Mouse (Mus musculus): ENCODE measurements around the gene Ppp2ca. TPM values are rescaled to one million over a fixed set of nuclear protein-coding genes. Genes with fewer than 3 reads are reported as not detected.

Ppp2ca gene
- polyA plus RNA-seq, 1 experiment from 2014 or later: 122 TPM

DNA sequence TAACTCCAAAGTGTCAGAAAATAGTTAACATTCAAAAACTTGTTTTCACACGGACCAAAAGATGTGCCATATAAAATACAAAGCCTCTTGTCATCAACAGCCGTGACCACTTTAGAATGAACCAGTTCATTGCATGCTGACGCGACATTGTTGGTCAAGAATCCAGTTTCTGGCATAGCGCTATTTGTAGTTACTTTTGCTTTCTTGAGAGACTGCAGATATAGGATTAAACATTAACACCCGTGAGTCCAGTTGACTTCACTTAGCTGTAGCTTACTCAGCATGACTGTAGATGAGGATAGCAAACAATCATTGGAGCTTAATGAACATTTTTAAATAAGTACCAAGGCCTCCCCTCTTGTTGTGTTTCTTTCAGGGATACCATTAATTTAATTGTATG lies 23.6 kb downstream of the Ppp2ca start:
- Histone ChIP-seq H3K36me3 (ENCODE audit: control insufficient read depth, insufficient read depth, low read length) (peaks cover 57% of the 10 kb centered on the region), H3K4me2 (ENCODE audit: low read length) (no peak overlapping the region), H3K27me3 (ENCODE audit: control insufficient read depth, insufficient read depth, low read depth, low read length) (no peaks in the 10 kb centered on the region), H3K4me1 (ENCODE audit: control insufficient read depth, insufficient read depth, low read length) (no peaks in the 10 kb centered on the region), H3K27ac (ENCODE audit: low read length) (no peak overlapping the region), H3K4me3 (ENCODE audit: low read depth, low read length) (no peak overlapping the region), H3K9ac (ENCODE audit: low read depth, low read length) (no peak overlapping the region), H3K9me3 (replicated peaks; ENCODE audit: control insufficient read depth, low read length, poor library complexity, severe bottlenecking) (no peaks in the 10 kb centered on the region)
- ATAC-seq: no peak
- WGBS: 95% methylated on average over 6 of the region's 6 CpGs

DNA sequence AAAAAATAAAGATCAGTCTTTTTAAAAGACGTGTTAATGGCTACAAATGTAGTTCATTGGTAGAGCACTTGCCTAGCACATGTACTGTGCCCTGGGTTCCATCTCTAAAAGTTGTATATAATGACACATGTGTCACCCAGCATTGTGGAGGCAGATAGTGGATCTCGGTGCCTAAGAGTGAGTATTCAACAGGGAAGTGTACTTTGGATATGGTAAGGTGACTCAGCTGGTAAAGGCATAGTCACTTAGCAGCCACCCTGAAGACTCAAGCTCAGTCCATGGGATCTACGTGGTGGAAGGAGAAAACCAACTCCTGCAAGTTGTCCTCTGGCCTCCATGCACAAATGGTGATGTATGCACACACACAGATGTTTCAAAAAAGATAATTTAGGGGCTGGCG lies 26.0 kb downstream of the Ppp2ca start:
- H3K4me1 ChIP-seq (ENCODE audit: control insufficient read depth, insufficient read depth, low read length): no peaks in the 10 kb centered on the region; the same call in 1 of the 2 replicates
- no peak overlapping the region for H3K4me3 ChIP-seq (ENCODE audit: low read depth, low read length)
- no peak for ATAC-seq
- no peak overlapping the region for H3K27ac ChIP-seq (ENCODE audit: low read length)
- no peak overlapping the region for H3K9ac ChIP-seq (ENCODE audit: low read depth, low read length)
- WGBS: 96% methylated on average over 4 of the region's 4 CpGs
- peaks cover 40% of the 10 kb centered on the region for H3K36me3 ChIP-seq (ENCODE audit: control insufficient read depth, insufficient read depth, low read length)
- H3K9me3 ChIP-seq (replicated peaks; ENCODE audit: control insufficient read depth, low read length, poor library complexity, severe bottlenecking): no peaks in the 10 kb centered on the region
- no peak overlapping the region for H3K4me2 ChIP-seq (ENCODE audit: low read length)
- no peaks in the 10 kb centered on the region for H3K27me3 ChIP-seq (ENCODE audit: control insufficient read depth, insufficient read depth, low read depth, low read length)

DNA sequence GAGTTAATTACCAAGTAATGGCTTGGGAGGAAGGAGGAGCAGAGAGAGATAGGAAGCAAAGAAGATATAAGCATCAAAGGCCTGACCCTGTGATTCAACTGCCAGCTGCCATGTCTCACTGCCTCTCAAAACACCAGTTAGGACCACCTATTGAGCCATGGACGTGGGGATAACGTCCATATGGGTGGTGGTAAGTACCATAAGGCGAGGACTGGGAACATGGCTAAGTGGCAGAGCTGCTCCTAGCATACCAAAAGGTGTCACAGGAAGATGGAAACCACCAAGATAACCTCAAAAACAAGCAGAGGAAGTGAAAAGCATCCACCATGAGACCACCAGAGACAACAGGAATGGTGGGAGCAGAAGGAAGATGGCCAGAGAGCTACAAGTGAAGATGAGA lies 28.7 kb downstream of the Ppp2ca start:
- Histone ChIP-seq H3K27me3 (ENCODE audit: control insufficient read depth, insufficient read depth, low read depth, low read length) (no peaks in the 10 kb centered on the region), H3K4me1 (ENCODE audit: control insufficient read depth, insufficient read depth, low read length) (no peaks in the 10 kb centered on the region; the same call in 1 of the 2 replicates), H3K9me3 (replicated peaks; ENCODE audit: control insufficient read depth, low read length, poor library complexity, severe bottlenecking) (no peaks in the 10 kb centered on the region), H3K4me2 (ENCODE audit: low read length) (no peak overlapping the region), H3K27ac (ENCODE audit: low read length) (no peak overlapping the region), H3K4me3 (ENCODE audit: low read depth, low read length) (no peak overlapping the region), H3K9ac (ENCODE audit: low read depth, low read length) (no peak overlapping the region), H3K36me3 (ENCODE audit: control insufficient read depth, insufficient read depth, low read length) (peaks cover 19% of the 10 kb centered on the region)
- no peak for ATAC-seq
- 65% methylated on average over 3 of the region's 3 CpGs for WGBS

DNA sequence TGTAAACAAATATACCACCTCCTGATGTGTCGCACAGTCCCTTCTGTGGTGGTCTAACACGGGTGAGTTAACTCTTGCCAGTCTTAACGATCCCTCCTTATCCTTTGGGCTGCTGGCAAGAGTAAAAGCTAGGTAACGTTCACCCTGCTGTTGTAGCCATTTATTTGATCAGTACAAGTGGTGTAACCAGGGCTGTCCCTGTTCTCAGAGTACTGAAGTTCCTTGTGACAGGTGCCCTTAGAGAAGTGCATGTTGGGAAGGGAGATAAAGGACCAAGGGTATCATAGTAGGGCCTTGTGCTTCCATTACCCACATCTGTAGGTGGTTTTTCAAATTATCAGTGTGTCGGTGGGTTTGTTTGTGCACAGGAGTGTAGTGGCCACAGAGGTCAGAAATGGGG lies 29.3 kb downstream of the Ppp2ca start:
- Histone ChIP-seq H3K27me3 (ENCODE audit: control insufficient read depth, insufficient read depth, low read depth, low read length) (no peaks in the 10 kb centered on the region), H3K9me3 (replicated peaks; ENCODE audit: control insufficient read depth, low read length, poor library complexity, severe bottlenecking) (no peaks in the 10 kb centered on the region), H3K27ac (ENCODE audit: low read length) (no peak overlapping the region), H3K36me3 (ENCODE audit: control insufficient read depth, insufficient read depth, low read length) (peaks cover 13% of the 10 kb centered on the region; the same call in 1 of the 2 replicates), H3K9ac (ENCODE audit: low read depth, low read length) (no peak overlapping the region), H3K4me2 (ENCODE audit: low read length) (no peak overlapping the region), H3K4me1 (ENCODE audit: control insufficient read depth, insufficient read depth, low read length) (no peaks in the 10 kb centered on the region; the same call in 1 of the 2 replicates), H3K4me3 (ENCODE audit: low read depth, low read length) (no peak overlapping the region)
- WGBS: 85% methylated on average over 5 of the region's 5 CpGs
- ATAC-seq: no peak

DNA sequence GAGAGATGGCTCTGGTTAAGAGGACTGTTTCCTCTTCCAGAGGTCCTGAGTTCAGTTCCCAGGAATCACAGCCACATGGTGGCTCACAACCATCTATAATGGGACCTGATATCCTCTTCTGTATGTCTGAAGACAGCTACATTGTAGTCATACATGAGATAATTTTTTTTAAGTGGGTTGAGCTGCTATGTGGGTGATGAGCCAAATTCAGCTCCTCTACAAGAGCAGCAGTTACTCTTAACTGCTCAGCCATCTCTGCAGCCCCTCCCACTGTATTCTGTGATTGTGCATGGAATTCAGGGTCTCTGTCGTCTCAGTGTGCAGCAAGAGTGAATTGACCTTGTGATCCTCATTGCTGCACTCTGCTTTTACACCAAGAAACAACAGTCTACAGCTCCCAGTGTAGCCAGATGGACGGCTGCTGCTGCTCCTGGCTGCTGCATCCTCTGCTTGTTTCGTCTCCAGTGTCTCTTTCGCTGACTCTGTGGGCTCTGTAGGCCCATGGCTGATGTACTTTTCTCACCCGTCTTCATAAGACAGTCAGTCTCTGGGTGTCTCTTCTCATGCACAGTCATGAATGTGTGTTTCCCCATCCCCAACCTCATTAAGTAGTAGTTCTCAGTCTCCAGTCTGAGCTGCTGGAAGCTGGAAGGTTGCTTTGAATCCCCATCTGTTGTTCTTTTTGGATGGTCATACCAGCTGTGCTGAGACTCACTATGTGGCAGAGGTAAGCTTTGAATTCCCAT lies 30.0 kb downstream of the Ppp2ca start:
- no peak overlapping the region for H3K4me2 ChIP-seq (ENCODE audit: low read length)
- no peak overlapping the region for H3K4me3 ChIP-seq (ENCODE audit: low read depth, low read length)
- H3K9ac ChIP-seq (ENCODE audit: low read depth, low read length): no peak overlapping the region
- H3K27me3 ChIP-seq (ENCODE audit: control insufficient read depth, insufficient read depth, low read depth, low read length): no peaks in the 10 kb centered on the region
- no peak overlapping the region for H3K27ac ChIP-seq (ENCODE audit: low read length)
- no peaks in the 10 kb centered on the region for H3K9me3 ChIP-seq (replicated peaks; ENCODE audit: control insufficient read depth, low read length, poor library complexity, severe bottlenecking)
- no peak for ATAC-seq
- peaks cover 10% of the 10 kb centered on the region; the same call in 1 of the 2 replicates for H3K36me3 ChIP-seq (ENCODE audit: control insufficient read depth, insufficient read depth, low read length)
- WGBS: 62% methylated on average over 5 of the region's 5 CpGs
- no peaks in the 10 kb centered on the region; the same call in 1 of the 2 replicates for H3K4me1 ChIP-seq (ENCODE audit: control insufficient read depth, insufficient read depth, low read length)

DNA sequence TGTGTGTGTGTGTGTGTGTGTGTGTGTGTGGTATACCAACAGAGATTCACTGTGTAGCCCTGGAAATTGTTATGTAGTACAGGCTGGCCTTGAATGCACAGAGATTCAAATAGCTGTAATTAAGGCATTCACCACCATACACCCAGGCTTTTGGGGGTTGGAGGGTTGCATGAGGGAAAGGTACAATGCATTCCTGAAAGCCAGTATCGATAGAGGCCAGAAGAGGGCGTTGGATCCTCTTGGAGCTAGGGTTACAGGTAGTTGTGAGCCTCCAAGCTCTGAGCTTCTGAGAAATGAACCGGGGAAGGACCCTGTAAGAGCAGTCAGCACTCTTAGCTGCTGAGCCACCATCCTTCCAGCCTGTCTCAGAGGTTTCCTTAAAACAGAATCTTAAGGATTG lies 30.7 kb downstream of the Ppp2ca start:
- H3K27me3 ChIP-seq (ENCODE audit: control insufficient read depth, insufficient read depth, low read depth, low read length): no peaks in the 10 kb centered on the region
- no peak overlapping the region; the same call in 1 of the 2 replicates for H3K27ac ChIP-seq (ENCODE audit: low read length)
- no peaks in the 10 kb centered on the region; the same call in 1 of the 2 replicates for H3K4me1 ChIP-seq (ENCODE audit: control insufficient read depth, insufficient read depth, low read length)
- no peaks in the 10 kb centered on the region for H3K9me3 ChIP-seq (replicated peaks; ENCODE audit: control insufficient read depth, low read length, poor library complexity, severe bottlenecking)
- H3K4me2 ChIP-seq (ENCODE audit: low read length): no peak overlapping the region
- H3K36me3 ChIP-seq (ENCODE audit: control insufficient read depth, insufficient read depth, low read length): peaks cover 6% of the 10 kb centered on the region; the same call in 1 of the 2 replicates
- H3K4me3 ChIP-seq (ENCODE audit: low read depth, low read length): no peak overlapping the region
- 29% methylated on average over 3 of the region's 3 CpGs for WGBS
- no peak for ATAC-seq
- no peak overlapping the region for H3K9ac ChIP-seq (ENCODE audit: low read depth, low read length)

DNA sequence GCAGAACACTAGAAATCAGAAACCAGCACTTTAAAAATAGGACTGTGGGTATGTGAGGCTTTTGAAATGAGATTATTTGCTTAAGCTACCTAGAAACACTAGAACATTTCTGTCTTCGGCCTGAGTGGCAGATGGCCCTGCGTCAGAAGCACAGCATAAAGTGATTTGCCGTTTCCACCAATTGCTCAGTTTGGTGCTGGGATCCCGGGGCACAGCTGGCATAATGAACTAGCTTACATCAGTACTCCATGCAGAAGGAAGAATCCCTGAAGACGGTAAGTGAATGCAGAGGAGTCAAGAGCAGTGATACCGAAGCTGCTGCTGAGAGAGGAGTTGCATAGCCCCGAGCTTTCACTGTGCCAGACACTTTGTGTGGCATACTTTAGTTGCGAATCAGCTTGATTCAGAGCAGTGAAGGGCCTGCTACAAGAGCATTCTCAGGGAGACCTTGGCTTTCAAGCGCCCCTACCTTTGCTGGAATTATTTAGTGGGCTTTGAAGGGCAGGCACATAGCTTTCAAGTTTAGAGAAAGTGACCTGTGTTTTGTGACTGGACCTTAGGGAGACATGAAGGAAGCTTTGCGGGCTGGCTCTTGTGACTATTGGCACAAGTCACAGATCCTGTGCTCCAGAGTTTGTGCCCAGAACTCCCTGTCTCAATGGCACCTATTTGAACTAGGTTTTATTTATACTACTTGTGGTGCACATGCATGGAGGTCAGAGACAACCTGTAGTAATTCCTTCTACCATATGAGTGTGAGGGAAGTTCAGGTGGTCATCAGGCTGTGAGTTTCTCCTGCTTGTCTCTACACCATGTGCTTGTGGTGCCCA lies 31.4 kb downstream of the Ppp2ca start:
- Histone ChIP-seq H3K9ac (ENCODE audit: low read depth, low read length) (no peak overlapping the region), H3K9me3 (replicated peaks; ENCODE audit: control insufficient read depth, low read length, poor library complexity, severe bottlenecking) (no peaks in the 10 kb centered on the region), H3K4me3 (ENCODE audit: low read depth, low read length) (no peak overlapping the region), H3K4me2 (ENCODE audit: low read length) (no peak overlapping the region), H3K27me3 (ENCODE audit: control insufficient read depth, insufficient read depth, low read depth, low read length) (no peaks in the 10 kb centered on the region), H3K36me3 (ENCODE audit: control insufficient read depth, insufficient read depth, low read length) (no peaks in the 10 kb centered on the region; the same call in 1 of the 2 replicates), H3K4me1 (ENCODE audit: control insufficient read depth, insufficient read depth, low read length) (no peaks in the 10 kb centered on the region; the same call in 1 of the 2 replicates), H3K27ac (ENCODE audit: low read length) (no peak overlapping the region; the same call in 1 of the 2 replicates)
- WGBS: 67% methylated on average over 10 of the region's 10 CpGs
- ATAC-seq: no peak

DNA sequence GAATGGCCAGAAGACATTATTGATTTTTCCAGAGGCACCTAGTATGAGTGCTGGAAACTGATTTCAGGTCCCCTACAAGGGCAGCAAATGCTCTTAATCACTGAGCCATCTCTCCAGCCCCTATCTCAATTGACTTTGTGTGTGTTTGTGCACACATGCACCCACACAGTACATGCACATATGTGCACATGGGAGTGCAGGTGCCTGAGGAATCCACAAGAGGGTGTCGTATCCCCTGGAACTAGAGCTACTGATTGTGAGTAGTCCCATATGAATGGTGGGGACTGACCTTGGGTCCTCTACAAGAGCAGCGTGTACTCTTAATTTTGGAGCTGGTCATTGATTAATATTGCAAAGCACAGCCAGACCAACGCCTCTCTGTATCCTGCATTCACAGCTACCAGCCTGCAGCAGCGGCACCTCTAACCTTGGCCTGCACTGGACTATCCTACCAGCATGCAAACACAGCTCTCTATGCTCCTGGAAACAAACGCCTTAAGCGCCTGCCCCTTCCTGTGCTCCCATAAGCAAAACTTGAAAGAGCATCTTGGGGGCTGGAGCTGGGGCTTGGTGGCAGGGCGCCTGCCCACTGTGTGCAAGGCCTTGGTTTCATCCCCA lies 32.1 kb downstream of the Ppp2ca start:
- Histone ChIP-seq H3K4me3 (ENCODE audit: low read depth, low read length) (no peak overlapping the region), H3K4me1 (ENCODE audit: control insufficient read depth, insufficient read depth, low read length) (no peaks in the 10 kb centered on the region; the same call in 1 of the 2 replicates), H3K9ac (ENCODE audit: low read depth, low read length) (no peak overlapping the region), H3K9me3 (replicated peaks; ENCODE audit: control insufficient read depth, low read length, poor library complexity, severe bottlenecking) (no peaks in the 10 kb centered on the region), H3K27ac (ENCODE audit: low read length) (no peak overlapping the region), H3K27me3 (ENCODE audit: control insufficient read depth, insufficient read depth, low read depth, low read length) (no peaks in the 10 kb centered on the region), H3K4me2 (ENCODE audit: low read length) (no peak overlapping the region), H3K36me3 (ENCODE audit: control insufficient read depth, insufficient read depth, low read length) (no peaks in the 10 kb centered on the region)
- 81% methylated on average over 7 of the region's 7 CpGs for WGBS
- ATAC-seq: no peak
